Mouse (Mus musculus) erythroblast, embryonic 14.5 days (primary cell): ENCODE measurements around the gene Rptor.

Experiments used
- GATA1 ChIP-seq: IDR thresholded peaks from 2 replicates; pipeline ENCODE4 v1.6.1; 2012; ENCODE audit warnings: low read length, inconsistent platforms, mixed read lengths
- TAL1 ChIP-seq: IDR thresholded peaks from 3 replicates; pipeline ENCODE4 v1.6.1; 2012; ENCODE audit warnings: low read length, inconsistent platforms, mixed read lengths

DNA sequence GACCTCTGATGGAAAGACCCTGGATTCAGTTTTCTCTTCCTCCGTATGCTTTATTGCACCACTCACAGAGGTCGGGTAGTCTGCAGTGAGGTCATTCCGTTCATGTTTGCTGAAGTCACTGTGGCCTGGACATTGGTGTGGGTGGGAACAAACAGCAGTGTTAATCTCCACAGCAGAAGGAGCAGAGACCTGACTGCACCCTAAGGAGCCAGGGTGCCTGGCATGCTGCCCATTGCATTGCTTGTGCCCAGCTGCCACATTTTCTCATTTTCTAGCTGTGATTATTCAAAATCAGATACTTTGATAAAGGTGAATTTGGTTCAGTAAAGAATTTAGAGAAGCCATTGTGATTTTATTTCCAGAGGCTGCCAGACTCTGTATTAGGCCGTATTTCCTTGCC lies 72.1 kb downstream of the Rptor start:
- TF ChIP-seq GATA1 (no peak), TAL1 (no peak)
